Mouse (Mus musculus): ENCODE results near the gene Anxa4.

Gene Anxa4

DNA sequence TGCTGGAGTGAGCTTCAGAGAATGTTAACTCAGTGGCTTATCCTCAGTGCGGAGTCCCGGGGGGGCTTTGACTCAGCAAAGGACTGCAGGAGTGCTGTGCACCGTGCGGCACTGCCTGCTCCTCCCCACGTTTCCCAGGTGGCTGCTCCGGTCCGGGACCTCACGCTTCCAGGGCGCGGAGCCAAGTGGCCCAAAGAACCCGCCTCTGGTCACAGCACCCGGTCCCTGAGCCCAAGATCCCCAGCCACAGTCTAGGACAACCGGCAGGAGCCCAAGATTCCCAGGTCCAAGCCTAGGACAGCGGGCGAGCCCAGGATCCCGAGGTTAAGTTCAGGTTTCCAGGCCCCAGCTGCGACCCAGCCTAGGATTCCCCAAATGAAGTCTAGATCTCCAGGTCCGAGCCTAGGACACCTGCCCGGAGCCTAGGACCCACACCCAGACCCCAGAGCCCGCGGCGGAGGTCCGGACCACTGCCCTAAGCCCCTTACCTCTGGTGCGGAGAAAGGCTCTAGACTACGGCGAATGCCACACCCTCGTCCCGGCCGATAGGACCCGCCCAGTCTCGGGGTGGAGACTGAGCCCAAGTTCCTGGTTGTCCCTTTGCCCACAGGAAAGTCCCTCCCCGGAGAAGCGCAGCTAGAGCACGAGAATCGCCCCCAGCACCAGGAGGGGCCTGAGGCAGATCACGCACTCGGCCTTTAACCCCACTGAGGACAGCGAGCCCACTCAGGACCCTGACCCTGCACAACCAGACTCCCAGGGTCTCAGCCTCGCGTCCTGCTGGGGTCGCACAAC, at the start of gene Anxa4:
Anxa4 (minus strand) TSS at position 564 of the 795 bp plus-strand sequence.
- in situ Hi-C loops (cut with MboI, MseI): no loop called here

DNA sequence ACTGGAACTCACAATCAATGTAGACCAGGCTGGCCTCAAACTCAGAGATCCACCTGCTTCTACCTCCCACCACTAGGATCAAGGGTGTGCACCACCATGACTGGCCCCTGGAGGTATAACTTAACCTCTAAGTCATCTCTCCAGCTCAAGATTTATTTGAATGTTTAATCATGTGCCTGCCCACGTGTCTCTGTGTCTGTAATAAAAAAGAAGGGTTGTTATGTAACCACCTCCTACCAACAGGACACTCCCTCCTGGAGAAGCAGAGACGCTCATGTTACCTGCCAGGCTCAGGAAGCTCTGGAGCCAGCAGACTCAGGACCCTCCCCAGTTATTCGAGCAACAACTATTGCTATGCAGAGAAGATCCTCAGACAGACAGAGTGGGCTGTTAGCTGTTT, 48.6 kb upstream of the Anxa4 start:
- in situ Hi-C loops (cut with MboI, MseI): no loop called here

DNA sequence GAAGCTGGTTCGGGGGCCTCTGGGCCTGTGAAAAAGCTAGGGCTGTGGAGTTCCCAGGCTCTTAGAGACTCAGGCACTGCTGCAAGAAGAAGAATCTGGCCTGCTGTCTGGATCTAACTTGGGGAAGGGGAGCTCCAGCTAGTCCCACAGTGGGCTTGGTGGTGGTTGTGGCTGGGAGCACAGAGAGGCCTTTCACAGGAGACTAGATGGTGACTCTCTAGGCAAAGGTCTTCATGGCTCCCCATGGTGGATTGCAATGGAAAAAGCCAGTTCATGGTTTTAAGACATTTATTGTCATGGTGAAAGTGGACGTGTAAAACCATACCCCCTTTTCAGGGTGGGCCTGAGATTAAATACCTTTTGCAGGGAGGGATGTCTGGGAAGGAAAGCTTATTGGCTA, 45.7 kb upstream of the Anxa4 start:
- in situ Hi-C loops (cut with MboI, MseI): loop anchor here in 1 of 2 experiments (10.0 kb wide), 1 partner anchor 1586 kb away; no protein-coding TSS in a partner anchor

DNA sequence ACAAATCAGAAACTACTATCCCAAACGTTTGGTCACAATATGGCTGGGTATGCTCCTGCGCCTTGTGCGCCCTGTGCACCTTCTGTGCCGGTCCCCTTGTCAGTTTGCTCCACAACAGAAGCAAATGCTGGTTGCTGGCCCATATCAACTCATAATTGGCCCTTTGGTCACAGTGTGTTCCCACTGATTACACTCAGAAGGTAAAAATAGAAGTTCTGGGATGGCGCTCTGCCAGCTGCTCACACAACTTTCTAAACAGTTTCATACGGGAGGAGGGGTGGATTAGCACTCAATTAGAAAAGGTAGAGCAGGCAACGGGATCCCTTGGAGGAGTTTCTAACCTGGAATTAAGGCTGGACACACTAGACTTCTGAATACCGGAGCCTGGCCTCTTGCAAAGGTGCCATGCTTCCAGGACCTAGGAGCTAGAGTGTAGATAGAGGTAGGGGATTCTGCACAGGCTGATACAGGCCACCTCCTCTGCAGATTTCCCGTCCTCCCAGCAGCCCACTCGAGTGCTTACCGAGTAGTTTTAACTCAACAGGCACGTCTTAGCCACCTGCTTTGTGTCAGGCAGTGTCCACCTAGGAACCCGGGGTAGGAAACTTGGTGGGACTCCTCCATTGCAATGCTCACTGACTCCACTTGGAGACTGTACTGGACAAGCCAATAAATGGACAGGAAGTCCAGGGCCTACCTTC, 39.6 kb upstream of the Anxa4 start:
- in situ Hi-C loops (cut with MboI, MseI): loop anchor here in 1 of 2 experiments (10.0 kb wide), 1 partner anchor 1592 kb away; no protein-coding TSS in a partner anchor

- in situ Hi-C loops (cut with MboI, MseI): loop anchor here in 1 of 2 experiments (10.0 kb wide), 1 partner anchor 1594 kb away; no protein-coding TSS in a partner anchor
Measured at GRCm38 (mm10) chr6:86830738-86831500, 37.5 kb upstream of the Anxa4 start.

DNA sequence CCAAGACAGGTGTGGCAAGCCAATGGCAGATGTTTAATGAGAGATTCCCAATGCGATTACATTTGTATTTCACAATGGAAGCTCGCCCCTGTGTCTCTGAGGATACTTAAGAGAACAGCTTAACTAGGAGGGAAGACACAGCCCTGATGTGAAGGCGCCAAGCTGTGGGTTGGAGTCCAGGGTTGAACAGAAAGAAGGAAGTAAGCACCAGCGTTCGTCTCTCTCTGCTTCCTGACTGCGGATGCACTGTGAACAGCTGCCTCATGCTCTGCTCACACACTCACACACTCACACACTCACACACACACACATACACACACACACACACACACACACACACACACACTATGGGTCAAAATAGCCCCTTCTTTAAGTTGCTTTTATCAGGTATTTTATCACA, 36.4 kb upstream of the Anxa4 start:
- in situ Hi-C loops (cut with MboI, MseI): loop anchor here in 1 of 2 experiments (10.0 kb wide), 1 partner anchor 1595 kb away; no protein-coding TSS in a partner anchor

- in situ Hi-C loops (cut with MboI, MseI): no loop called here
Measured at GRCm38 (mm10) chr6:86827432-86827831, 34.0 kb upstream of the Anxa4 start.

DNA sequence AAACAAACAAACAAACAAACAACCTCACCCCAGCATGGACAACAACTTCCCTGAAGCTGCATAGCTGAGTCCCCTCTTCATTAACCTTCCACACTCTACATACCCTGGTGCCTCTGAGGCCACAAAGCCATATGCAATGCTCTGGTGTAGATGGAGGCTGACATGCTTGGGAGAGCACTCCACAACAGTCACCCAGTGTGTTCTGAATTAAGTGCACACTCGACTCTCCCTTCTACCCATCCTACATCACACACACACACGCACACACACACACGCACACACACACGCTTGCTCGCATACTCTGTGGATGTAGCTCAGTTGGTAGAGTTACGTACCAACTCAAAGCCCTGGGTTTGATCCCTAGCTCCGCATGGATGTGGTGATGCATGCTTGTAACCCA, 31.0 kb upstream of the Anxa4 start:
- in situ Hi-C loops (cut with MboI, MseI): no loop called here

DNA sequence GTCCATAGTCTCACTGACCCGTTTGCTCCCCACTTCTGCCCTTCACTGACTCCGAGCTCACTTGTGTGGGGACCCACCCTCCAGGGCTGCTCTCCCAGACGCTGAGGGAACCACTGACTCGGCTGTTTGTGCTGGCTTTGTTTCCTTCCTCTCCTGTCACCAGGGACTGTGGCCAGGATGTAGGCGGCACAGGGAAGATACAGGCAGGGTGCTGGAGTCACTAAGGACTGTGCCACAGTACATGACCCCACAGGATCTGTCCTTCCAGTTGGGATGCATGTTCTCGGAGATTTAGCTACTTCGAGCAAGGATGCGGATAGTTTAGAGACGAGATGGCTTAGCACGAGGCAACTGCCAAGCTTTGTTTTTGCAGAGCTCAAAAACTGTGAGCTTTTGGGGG, 30.4 kb upstream of the Anxa4 start:
- in situ Hi-C loops (cut with MboI, MseI): no loop called here

- in situ Hi-C loops (cut with MboI, MseI): no loop called here
Measured at GRCm38 (mm10) chr6:86823051-86823431, 29.7 kb upstream of the Anxa4 start.

DNA sequence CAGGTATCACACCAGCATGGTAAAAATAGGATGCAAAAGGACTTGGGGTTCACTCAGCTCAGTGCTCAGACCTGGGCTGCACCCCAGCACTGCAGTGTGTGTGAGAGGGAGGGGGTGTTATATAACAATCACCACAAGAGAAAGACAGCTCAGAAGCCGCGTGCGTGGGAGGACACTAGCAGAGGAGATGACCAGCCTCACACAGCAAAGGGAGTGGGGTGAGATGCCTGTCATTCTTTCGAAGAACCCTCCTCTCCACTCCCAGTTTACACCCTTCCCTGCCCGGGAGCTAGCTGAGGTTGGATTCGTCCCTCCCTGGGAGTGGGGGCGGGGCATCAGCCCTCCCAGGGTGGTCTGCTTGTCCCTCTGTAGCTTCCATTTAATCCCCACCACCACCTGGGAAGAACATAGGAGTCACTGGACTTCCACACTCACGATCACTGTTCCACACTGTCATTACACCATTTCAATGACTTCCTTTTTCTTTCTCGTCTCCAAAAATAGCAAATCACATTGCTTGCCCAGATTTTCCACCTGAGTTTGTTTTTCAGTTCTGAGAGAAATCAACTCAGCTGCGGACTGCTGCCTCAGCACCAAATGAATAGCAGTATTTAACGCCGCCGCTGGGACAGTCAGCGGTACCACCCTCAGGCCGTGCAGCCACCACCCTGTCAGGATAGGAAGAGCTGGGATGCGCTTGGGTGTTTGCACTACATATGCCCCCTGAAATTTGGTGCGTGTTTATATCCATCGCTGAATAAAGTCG, 29.1 kb upstream of the Anxa4 start:
- in situ Hi-C loops (cut with MboI, MseI): no loop called here

DNA sequence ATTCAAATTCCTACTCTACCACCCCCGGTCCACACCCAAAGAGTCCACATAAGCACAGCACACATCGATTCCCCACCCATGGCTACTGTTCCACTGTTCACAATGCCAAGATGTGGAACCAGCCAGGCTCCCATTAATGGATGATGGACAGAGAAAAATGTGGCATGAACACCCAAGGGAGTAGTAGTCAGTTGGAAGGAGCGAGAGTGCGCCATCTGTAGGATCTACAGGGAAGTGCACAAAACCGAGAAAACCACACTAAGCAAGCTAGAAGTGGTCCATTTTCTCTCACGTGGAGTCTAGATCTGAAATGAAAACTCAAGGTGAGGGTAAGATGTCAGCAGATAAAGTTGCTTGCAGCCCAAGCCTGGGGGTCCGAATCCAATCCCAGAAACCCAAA, 27.3 kb upstream of the Anxa4 start:
- in situ Hi-C loops (cut with MboI, MseI): no loop called here

DNA sequence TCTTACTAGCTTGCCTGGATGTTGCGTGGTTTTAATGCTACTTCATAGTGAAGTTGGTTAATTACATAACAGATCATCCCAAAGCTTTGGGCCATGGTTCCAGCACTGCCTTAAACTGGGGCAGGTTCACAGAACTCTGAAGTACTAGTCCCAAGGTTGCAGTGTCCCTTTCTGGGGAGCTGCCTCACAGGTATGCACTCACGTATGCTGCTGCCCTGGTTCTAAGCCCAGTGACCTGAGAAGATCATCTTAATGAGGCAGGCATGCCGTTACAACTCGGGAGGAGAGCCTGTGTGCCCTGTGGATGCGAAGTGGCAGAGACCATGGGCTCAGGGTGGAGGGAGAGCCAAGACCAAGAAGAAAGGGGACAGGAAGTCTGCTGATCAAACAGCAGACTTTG, 26.5 kb upstream of the Anxa4 start:
- in situ Hi-C loops (cut with MboI, MseI): loop anchor here in 1 of 2 experiments (10.0 kb wide), 1 partner anchor 185 kb away; the partner anchor contains the start of gene Nfu1

DNA sequence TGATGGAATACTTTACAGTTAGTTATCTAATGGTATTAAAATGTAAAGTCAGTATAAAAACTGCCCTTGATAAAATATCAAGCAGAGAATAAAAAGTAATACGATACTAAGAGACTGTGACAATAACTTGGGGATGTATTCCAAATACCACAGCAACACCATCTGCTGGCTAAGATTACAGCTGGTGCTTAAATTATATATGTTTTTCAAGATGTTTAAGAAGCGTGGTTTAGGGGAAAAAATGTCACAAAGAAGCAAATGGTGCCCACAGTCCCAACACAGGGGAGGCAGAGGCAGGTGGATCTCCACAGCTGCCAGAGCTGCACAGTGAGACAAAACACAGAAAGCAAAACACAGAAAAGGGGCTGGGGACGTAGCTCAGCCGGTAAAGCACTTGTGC, 25.5 kb upstream of the Anxa4 start:
- in situ Hi-C loops (cut with MboI, MseI): loop anchor here in 1 of 2 experiments (10.0 kb wide), 1 partner anchor 186 kb away; the partner anchor contains the start of gene Nfu1

DNA sequence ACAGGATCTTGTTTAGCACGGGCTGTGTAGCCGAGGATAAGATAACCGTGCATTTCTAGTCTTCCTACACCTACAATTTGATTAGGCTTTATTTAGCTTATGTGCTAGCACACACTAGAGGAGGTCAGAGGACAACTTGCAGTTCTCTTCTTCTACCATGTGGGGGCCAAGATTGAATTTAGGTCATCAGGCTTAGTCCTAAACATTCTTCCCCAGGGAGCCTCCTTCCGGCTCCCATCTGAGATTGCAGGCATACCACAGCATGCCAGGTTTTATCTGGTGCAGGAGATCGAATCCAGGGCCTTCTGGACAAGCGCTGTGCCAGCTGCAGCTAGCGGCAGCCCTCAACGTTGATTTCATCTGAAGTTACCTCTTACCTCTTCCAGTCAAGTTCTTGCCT, 23.2 kb upstream of the Anxa4 start:
- in situ Hi-C loops (cut with MboI, MseI): loop anchor here in 1 of 2 experiments (10.0 kb wide), 1 partner anchor 188 kb away; the partner anchor contains the start of gene Nfu1

DNA sequence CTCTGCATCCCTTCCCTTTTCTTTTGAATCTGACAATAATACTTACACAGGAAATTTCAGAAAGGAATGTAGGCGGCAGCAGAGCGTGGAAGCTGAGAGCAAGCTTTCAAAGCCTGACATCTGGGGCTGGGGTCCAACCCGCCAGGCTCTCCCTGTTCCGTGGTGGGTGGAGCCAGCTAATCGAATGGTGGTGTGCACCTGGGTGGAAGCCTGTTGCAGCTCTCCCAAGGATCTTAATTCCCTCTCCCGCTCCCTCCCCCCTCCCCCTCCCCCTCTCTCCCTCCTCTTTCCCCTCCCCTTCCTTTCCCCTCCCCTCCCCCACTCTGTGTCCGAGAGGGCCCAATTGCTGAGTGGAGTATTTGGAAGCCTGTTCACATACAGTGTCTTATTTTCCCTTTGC, 22.1 kb upstream of the Anxa4 start:
- in situ Hi-C loops (cut with MboI, MseI): loop anchor here in 1 of 2 experiments (10.0 kb wide), 1 partner anchor 189 kb away; the partner anchor contains the start of gene Nfu1

DNA sequence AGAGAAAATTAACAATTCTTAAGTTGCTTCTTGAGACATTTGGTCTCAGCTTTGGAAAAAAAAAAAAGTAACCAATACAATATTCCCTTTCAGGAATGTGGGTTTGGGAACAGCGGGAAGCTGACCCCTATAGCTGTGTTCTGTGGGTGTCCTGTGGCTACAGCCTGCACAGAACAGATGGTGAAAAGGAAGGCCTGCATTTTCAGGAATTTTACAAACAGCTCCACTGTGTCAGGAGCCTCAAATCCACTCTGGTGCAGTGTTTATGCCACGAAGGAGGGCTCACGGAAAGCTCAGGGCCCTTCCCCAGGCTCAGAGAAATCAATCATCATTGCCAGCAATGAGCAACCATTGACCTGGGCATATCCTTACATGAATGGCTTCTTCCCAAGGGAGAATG, 21.5 kb upstream of the Anxa4 start:
- in situ Hi-C loops (cut with MboI, MseI): loop anchor here (5.0 to 10.0 kb wide), 3 partner anchors 97 to 190 kb away; partner anchors contain the start of gene Nfu1 (in 1 of the 2)

DNA sequence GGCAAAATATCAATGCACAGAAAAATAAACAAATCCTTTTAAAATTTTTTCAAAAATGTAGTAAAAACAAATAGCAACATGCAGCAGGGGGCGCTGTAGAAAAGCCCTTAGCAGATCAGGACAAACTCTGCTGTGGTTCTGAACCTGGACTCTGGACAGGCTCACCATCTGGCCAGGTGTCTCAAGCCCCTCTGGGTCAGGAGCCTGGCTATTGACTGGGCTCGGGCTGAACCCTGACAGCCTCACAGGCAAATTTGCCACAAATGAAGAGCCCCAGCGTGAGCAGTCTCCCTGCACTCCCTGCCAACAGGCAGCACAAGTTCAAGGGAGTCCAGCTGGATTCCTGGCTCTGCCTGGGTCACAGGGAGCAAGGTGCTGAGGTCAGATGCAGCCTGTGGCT, 20.0 kb upstream of the Anxa4 start:
- in situ Hi-C loops (cut with MboI, MseI): loop anchor here (5.0 to 10.0 kb wide), 3 partner anchors 99 to 191 kb away; partner anchors contain the start of gene Nfu1 (in 1 of the 2)

GRCm38 (mm10) chr6:86812919-86813318, 19.5 kb upstream of the Anxa4 start:
- in situ Hi-C loops (cut with MboI, MseI): loop anchor here (5.0 to 10.0 kb wide), 3 partner anchors 99 to 192 kb away; partner anchors contain the start of gene Nfu1 (in 1 of the 2)

GRCm38 (mm10) chr6:86806455-86807086, 13.2 kb upstream of the Anxa4 start:
- in situ Hi-C loops (cut with MboI, MseI): loop anchor here in 1 of 2 experiments (5.0 kb wide), 1 partner anchor 54 kb away; no protein-coding TSS in a partner anchor
